ENCODE assay signal across 28 mouse cellular contexts in genomic region chr2:173710193-173710592, GRCm38 (mm10). TPM values are rescaled to one million over a fixed set of nuclear protein-coding genes. Genes with fewer than 3 reads are reported as not detected.
DNase-seq lines count a peak whose midpoint lies in the region; ATAC-seq and TF ChIP-seq lines count a peak whose summit lies in the region.
"Had no signal": no experiment of that assay in that cellular context is flagged by ENCODE, and none has a peak within 500 bp of the region (broad histone marks: within the 10 kb centered on the region; RNA-seq: fewer than 3 reads in every experiment).

No protein-coding gene starts in this region.

- no peaks in the 10 kb centered on the region for H3K9me3 ChIP-seq in hindbrain, postnatal 0 days (ENCODE audit: low read length)
- no peaks in the 10 kb centered on the region for H3K9me3 ChIP-seq in hindbrain, embryonic 13.5 days
- no peaks in the 10 kb centered on the region for H3K9me3 ChIP-seq in forebrain, embryonic 16.5 days (ENCODE audit: control insufficient read depth, low read length)
- H3K9me3 ChIP-seq: embryonic facial prominence, embryonic 15.5 days; hindbrain, embryonic 12.5 days; intestine, embryonic 15.5 days had no signal

- H3K4me3 ChIP-seq in hindbrain, postnatal 0 days (ENCODE audit: low read length), result no peak overlapping the region
- no peak overlapping the region for H3K4me3 ChIP-seq in hindbrain, embryonic 13.5 days
- no peak overlapping the region for H3K4me3 ChIP-seq in forebrain, embryonic 16.5 days (replicated peaks; ENCODE audit: low read length)
- H3K4me3 ChIP-seq: embryonic facial prominence, embryonic 15.5 days; erythroblast, embryonic 14.5 days; hindbrain, embryonic 12.5 days; intestine, embryonic 15.5 days had no signal

- H3K27me3 ChIP-seq in hindbrain, postnatal 0 days (ENCODE audit: insufficient read depth, low read length), result no peaks in the 10 kb centered on the region
- no peaks in the 10 kb centered on the region for H3K27me3 ChIP-seq in hindbrain, embryonic 13.5 days
- H3K27me3 ChIP-seq in forebrain, embryonic 16.5 days (replicated peaks; ENCODE audit: control insufficient read depth, insufficient read depth, low read length), result no peaks in the 10 kb centered on the region
- H3K27me3 ChIP-seq: embryonic facial prominence, embryonic 15.5 days; hindbrain, embryonic 12.5 days; intestine, embryonic 15.5 days had no signal

- no peaks in the 10 kb centered on the region for H3K4me1 ChIP-seq in hindbrain, postnatal 0 days (ENCODE audit: insufficient read depth, low read length)
- H3K4me1 ChIP-seq in hindbrain, embryonic 13.5 days (replicated peaks), result peaks cover 42% of the 10 kb centered on the region
- 0 out of 2 replicates have a peak, but pooled peaks cover 7% of the 10 kb centered on the region for H3K4me1 ChIP-seq in forebrain, embryonic 16.5 days (replicated peaks; ENCODE audit: control insufficient read depth, insufficient read depth, low read length)
- H3K4me1 ChIP-seq: embryonic facial prominence, embryonic 15.5 days had no signal

- DNase-seq in cerebellum, postnatal 10 days, result peak; percentile 42 to 44
- DNase-seq in cerebellum, postnatal 25 days, result no peak
- DNase-seq in hindbrain, postnatal 0 days (ENCODE audit: low spot score), result peak; percentile 18
- no peak for DNase-seq in spleen, postnatal 36 days (ENCODE audit: low spot score in 2 of 2)
- DNase-seq in right cerebral cortex, adult 18-20 months, result no peak
- DNase-seq: adrenal gland, postnatal 10 days; B cell, adult 2 months; cerebellum, adult 18-20 months; cerebellum, adult 9-11 months; embryo, embryonic 11 days; gastrocnemius, postnatal 36 days; heart, adult 11 months; heart, postnatal 10 days; heart, postnatal 4 days; kidney, adult 18-20 months had no signal

- no peak overlapping the region for H3K9ac ChIP-seq in hindbrain, postnatal 0 days (replicated peaks; ENCODE audit: low read length)
- H3K9ac ChIP-seq in hindbrain, embryonic 13.5 days, result no peak overlapping the region
- no peak overlapping the region for H3K9ac ChIP-seq in forebrain, embryonic 16.5 days (replicated peaks; ENCODE audit: low read depth, low read length)
- H3K9ac ChIP-seq: embryonic facial prominence, embryonic 15.5 days; hindbrain, embryonic 12.5 days; intestine, embryonic 15.5 days had no signal

- TF ChIP-seq CTCF in hindbrain, postnatal 0 days (IDR thresholded peaks at IDR 0.05; ENCODE audit: low read depth), result no peak

- no peak overlapping the region for H3K4me2 ChIP-seq in hindbrain, postnatal 0 days (ENCODE audit: low read depth, low read length)
- H3K4me2 ChIP-seq in hindbrain, embryonic 13.5 days, result no peak overlapping the region
- H3K4me2 ChIP-seq in forebrain, embryonic 16.5 days (ENCODE audit: low read length), result no peak overlapping the region
- H3K4me2 ChIP-seq: embryonic facial prominence, embryonic 15.5 days; hindbrain, embryonic 12.5 days; intestine, embryonic 15.5 days had no signal

- ATAC-seq in hindbrain, postnatal 0 days, result no peak
- no peak for ATAC-seq in hindbrain, embryonic 13.5 days (ENCODE audit: low FRiP score)
- ATAC-seq in forebrain, embryonic 16.5 days, result peak; percentile 59; the same call in 1 of the 2 replicates
- ATAC-seq: CD4-positive, CD25-positive, alpha-beta regulatory T cell, adult 4 months had no signal

- H3K36me3 ChIP-seq in hindbrain, postnatal 0 days (ENCODE audit: insufficient read depth, low read length), result no peaks in the 10 kb centered on the region
- H3K36me3 ChIP-seq in hindbrain, embryonic 13.5 days, result no peaks in the 10 kb centered on the region
- no peaks in the 10 kb centered on the region for H3K36me3 ChIP-seq in forebrain, embryonic 16.5 days (ENCODE audit: control insufficient read depth, insufficient read depth)

- H3K27ac ChIP-seq in hindbrain, postnatal 0 days, result no peak overlapping the region
- no peak overlapping the region for H3K27ac ChIP-seq in hindbrain, embryonic 13.5 days
- H3K27ac ChIP-seq in forebrain, embryonic 16.5 days (ENCODE audit: low read length), result no peak overlapping the region
- H3K27ac ChIP-seq: embryonic facial prominence, embryonic 15.5 days; hindbrain, embryonic 12.5 days; intestine, embryonic 15.5 days had no signal

- 61% methylated on average over 6 of the region's 6 CpGs for WGBS in hindbrain, postnatal 0 days
- 85% methylated on average over 6 of the region's 6 CpGs for WGBS in hindbrain, embryonic 13.5 days
- 54% methylated on average over 6 of the region's 6 CpGs for WGBS in forebrain, embryonic 16.5 days

RNA-seq across cellular contexts. Expression of gene 1700010B08Rik, which starts 9.0 kb away (rescaled TPM):
- total RNA-seq in hindbrain, postnatal 0 days (2014; rRNA removed), result not detected in 2 replicates
- not detected in 2 replicates for polyA plus RNA-seq in hindbrain, postnatal 0 days (2015; fragmentation: Nextera tagmentation; extraction: Ambion mirVana)
- not detected in 2 replicates for polyA plus RNA-seq in hindbrain, embryonic 13.5 days (2015; fragmentation: Nextera tagmentation; extraction: Ambion mirVana)
- polyA plus RNA-seq in forebrain, embryonic 16.5 days (2015; fragmentation: Nextera tagmentation; extraction: Ambion mirVana), result not detected in 2 replicates
- total RNA-seq: adrenal gland, postnatal 10 days; adrenal gland, postnatal 4 days; common myeloid progenitor, adult 5-6 weeks; G1E; gastrocnemius, adult 8-10 months; gastrocnemius, postnatal 36 days; heart, postnatal 10 days; heart, postnatal 4 days had no signal
- polyA plus RNA-seq: CD4-positive, CD25-positive, alpha-beta regulatory T cell, adult 4 months; embryonic facial prominence, embryonic 11.5 days; embryonic facial prominence, embryonic 15.5 days; erythroblast, embryonic 14.5 days; G1E; heart, embryonic 14.5 days; hindbrain, embryonic 12.5 days; intestine, embryonic 15.5 days had no signal

RNA-seq across cellular contexts. Expression of gene Vapb, which starts 27.1 kb away (rescaled TPM):
- 31.4 and 34.1 TPM in 2 replicates for total RNA-seq in hindbrain, postnatal 0 days (2014; rRNA removed)
- polyA plus RNA-seq in hindbrain, postnatal 0 days (2015; fragmentation: Nextera tagmentation; extraction: Ambion mirVana), result 15.8 and 18.8 TPM in 2 replicates
- 11.7 and 13.3 TPM in 2 replicates for polyA plus RNA-seq in hindbrain, embryonic 13.5 days (2015; fragmentation: Nextera tagmentation; extraction: Ambion mirVana)
- polyA plus RNA-seq in forebrain, embryonic 16.5 days (2015; fragmentation: Nextera tagmentation; extraction: Ambion mirVana), result 14.4 and 20.3 TPM in 2 replicates

RNA-seq across cellular contexts. Expression of gene Rab22a, which starts 50.6 kb away (rescaled TPM):
- 14.0 and 22.2 TPM in 2 replicates for total RNA-seq in hindbrain, postnatal 0 days (2014; rRNA removed)
- polyA plus RNA-seq in hindbrain, postnatal 0 days (2015; fragmentation: Nextera tagmentation; extraction: Ambion mirVana), result 32.9 and 36.0 TPM in 2 replicates
- 34.7 and 36.8 TPM in 2 replicates for polyA plus RNA-seq in hindbrain, embryonic 13.5 days (2015; fragmentation: Nextera tagmentation; extraction: Ambion mirVana)
- polyA plus RNA-seq in forebrain, embryonic 16.5 days (2015; fragmentation: Nextera tagmentation; extraction: Ambion mirVana), result 35.0 and 37.5 TPM in 2 replicates

Comparison
In these comparisons a context has a peak if more than half of its experiments do, and no peak if none do; other contexts are left out.
1. DNase-seq: peak in cerebellum, postnatal 10 days (2 of 2) and hindbrain, postnatal 0 days (single experiment); none in cerebellum, postnatal 25 days (0 of 2), spleen, postnatal 36 days (0 of 2) and right cerebral cortex, adult 18-20 months (single experiment).